ENCODE assay signal across 20 mouse cellular contexts in genomic region chr1:158453587-158453986, GRCm38 (mm10).
DNase-seq lines count a peak whose midpoint lies in the region; ATAC-seq lines count a peak whose summit lies in the region.
"Had no signal": no experiment of that assay in that cellular context is flagged by ENCODE, and none has a peak within 500 bp of the region (broad histone marks: within the 10 kb centered on the region; RNA-seq: fewer than 3 reads in every experiment).

No protein-coding gene starts in this region.

- ATAC-seq in frontal cortex, adult (ENCODE audit: low TSS enrichment) = peak; percentile 67
- ATAC-seq: activated CD4-positive, CD25-positive, alpha-beta regulatory T cell, adult 4 months; CD4-positive, CD25-positive, alpha-beta regulatory T cell, adult 4 months; Patski had no signal

- DNase-seq in frontal cortex, postnatal 25 days (ENCODE audit: low spot score in 2 of 2) = no peak
- DNase-seq in layer of hippocampus, adult 18-20 months (ENCODE audit: low spot score in 2 of 2) = peak; percentile 16 to 55
- no peak for DNase-seq in layer of hippocampus, postnatal 14 days (ENCODE audit: low spot score in 2 of 2)
- peak; percentile 27 for DNase-seq in layer of hippocampus, adult 9-11 months
- DNase-seq in layer of hippocampus, postnatal 36 days = no peak
- peak; percentile 53 for DNase-seq in brain, adult 2 months (ENCODE audit: low read depth, low spot score)
- DNase-seq: adrenal gland, adult 8-10 months; adrenal gland, postnatal 14 days; adrenal gland, postnatal 36 days; B cell, adult 2 months; cerebellum, adult 11 months; cerebellum, adult 18-20 months; cerebellum, adult 8-10 months; cerebellum, adult 9-11 months; cerebellum, postnatal 14 days; cerebellum, postnatal 36 days had no signal

Comparison
In these comparisons a context has a peak if more than half of its experiments do, and no peak if none do; other contexts are left out.
1. DNase-seq: peak in layer of hippocampus, adult 18-20 months (2 of 2), layer of hippocampus, adult 9-11 months (single experiment) and brain, adult 2 months (single experiment); none in frontal cortex, postnatal 25 days (0 of 2), layer of hippocampus, postnatal 14 days (0 of 2) and layer of hippocampus, postnatal 36 days (0 of 2).